Mouse (Mus musculus) lung, postnatal 14 days (tissue): ENCODE results near the gene Rassf3.

Experiments
- DNase-seq: peaks from one replicate; pipeline ENCODE4 v3.0.0; 2021

Gene Rassf3

GRCm38 (mm10) chr10:121394789-121395325, 81.3 kb downstream of the Rassf3 start:
- DNase-seq = no peak

GRCm38 (mm10) chr10:121394270-121394669, 81.9 kb downstream of the Rassf3 start:
- no peak for DNase-seq

- no peak for DNase-seq
Observed at GRCm38 (mm10) chr10:121391901-121392300, 84.2 kb downstream of the Rassf3 start.

GRCm38 (mm10) chr10:121390602-121391001, 85.5 kb downstream of the Rassf3 start:
- no peak for DNase-seq

DNA sequence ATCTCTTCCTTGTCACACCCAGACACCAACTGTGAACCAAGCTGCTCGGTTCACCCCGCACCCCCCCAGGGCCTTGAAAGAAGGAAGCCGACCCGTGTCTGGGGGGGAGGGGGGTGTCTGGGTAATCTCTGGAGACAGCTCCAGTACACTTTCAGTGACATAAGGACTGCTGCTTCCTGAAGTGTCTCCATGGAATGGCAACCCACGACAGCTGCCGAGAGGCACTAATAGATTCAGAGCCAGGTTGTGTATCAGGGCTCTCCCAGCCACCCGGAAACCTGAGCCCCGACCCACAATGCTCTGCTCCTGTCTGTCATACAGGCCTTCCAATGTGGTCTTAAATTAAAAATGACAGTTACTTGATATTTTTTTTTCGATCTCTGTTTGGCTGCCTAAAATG, 89.8 kb downstream of the Rassf3 start:
- DNase-seq = no peak

DNA sequence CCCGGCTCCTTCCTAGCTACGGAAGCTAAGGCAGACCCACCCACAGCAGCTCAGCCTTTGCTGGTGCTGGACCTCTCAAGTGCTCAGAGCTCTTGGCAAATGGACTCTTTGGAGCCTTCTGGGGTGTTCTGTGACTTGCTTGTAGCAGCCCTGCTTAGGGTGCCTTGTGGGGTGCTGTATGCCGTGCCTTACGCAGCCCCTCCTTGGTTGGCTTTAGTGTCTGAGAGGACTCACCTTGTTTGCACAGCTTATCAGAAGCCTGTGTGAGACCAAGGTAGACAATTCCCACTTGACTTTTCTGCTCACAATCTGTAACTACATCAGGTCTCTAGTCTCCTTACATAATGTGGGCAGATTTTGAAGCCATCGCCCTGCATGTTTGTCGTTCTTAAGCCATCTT, 90.5 kb downstream of the Rassf3 start:
- no peak for DNase-seq

GRCm38 (mm10) chr10:121384710-121385109, 91.4 kb downstream of the Rassf3 start:
- DNase-seq = no peak

DNA sequence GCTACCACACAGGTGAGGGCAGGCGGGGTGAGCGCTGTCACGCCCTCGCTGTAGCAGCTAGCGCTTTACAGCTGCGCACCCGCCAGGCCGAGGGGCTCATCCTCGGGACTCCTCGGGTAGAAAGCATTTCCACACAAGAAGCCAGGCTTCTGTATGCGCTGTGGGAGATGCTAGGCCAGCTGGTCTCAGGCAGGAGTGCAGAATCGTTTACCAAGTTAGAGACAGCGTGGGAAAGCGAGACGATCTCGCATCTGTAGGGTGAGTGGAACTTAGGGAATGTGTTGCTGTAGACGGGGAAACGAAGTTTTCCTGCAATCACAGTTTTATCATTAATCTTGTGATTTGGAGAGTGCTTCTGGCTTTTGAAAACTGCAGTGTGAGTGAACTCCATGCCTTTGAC, 94.9 kb downstream of the Rassf3 start:
- no peak for DNase-seq

DNA sequence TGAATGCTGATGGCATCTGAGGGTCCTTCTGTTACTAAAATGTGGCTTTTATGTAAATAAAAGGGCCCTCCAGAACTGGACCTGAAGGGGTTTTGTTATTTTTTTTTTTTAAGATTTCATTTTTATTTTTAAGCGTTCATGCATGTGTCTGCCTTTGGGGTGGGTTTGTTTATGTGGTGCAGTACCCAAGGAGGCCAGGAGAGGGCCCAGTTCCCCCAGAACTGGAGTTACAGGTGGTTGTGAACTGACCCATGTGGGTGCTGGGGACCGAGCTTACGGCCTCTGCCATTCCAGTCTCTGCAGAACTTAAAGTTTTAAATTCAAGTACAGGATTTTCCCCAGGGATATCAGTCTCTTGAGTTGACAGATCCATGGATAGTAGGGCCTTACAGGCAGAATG, 96.8 kb downstream of the Rassf3 start:
- DNase-seq = no peak

DNA sequence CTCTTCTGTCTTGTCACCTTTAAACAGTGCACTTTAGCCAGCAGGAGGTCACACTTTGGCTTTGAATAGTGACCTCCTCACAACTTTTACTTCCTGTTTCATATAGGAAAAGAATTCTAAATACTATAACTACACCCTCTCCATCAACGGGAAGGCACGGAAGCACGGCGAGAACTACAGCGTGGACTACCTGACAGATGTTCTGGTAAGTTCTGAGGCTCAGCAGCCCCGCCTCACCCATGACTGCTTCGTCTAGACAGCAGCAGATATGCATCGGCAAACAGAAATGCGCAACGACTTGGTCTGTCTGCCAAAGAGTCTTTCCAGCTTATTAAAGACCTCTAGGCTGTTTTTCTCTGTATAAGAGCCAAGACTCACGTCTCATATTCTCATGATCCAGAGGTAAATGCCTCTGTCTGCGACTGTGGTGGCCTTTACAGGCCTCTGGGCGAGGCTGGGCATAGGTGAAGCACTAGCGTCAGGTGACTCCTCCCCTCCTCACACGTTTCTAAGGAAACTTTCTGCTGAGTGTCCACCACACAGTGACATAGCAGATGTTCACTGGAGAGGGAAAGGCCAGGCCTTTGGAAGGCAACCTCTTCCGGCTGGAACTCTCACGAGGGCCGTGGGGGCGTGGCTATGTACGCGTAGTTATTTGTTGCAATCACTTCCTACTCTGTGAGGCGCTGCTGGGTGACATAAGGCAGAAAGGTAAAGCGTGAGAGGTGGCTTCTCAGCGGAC, 99.4 kb downstream of the Rassf3 start:
- no peak for DNase-seq

GRCm38 (mm10) chr10:121375649-121376493, 100.3 kb downstream of the Rassf3 start:
- no peak for DNase-seq

GRCm38 (mm10) chr10:121374693-121375620, 101.2 kb downstream of the Rassf3 start:
- DNase-seq = no peak

- DNase-seq = no peak
Observed at GRCm38 (mm10) chr10:121374013-121374412, 102.1 kb downstream of the Rassf3 start.

DNA sequence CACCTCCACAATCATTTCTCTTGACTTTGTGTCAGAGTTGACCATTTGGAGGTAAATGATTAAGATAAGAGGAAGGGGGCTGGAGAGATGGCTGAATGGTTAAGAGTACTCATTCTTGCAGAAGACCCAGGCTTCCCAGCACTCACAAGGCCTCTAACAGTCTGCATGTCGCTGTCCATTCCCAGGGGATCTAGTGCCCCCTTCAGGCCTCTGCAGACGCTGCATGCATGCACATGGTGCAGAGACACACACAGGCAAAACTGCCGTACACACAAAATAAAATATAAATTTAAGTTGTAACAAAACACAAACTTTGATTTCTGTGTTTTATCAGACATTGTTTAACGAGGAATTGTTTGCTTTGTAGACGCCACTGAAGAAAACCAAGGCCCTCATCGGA, 105.4 kb downstream of the Rassf3 start:
- DNase-seq = no peak

DNA sequence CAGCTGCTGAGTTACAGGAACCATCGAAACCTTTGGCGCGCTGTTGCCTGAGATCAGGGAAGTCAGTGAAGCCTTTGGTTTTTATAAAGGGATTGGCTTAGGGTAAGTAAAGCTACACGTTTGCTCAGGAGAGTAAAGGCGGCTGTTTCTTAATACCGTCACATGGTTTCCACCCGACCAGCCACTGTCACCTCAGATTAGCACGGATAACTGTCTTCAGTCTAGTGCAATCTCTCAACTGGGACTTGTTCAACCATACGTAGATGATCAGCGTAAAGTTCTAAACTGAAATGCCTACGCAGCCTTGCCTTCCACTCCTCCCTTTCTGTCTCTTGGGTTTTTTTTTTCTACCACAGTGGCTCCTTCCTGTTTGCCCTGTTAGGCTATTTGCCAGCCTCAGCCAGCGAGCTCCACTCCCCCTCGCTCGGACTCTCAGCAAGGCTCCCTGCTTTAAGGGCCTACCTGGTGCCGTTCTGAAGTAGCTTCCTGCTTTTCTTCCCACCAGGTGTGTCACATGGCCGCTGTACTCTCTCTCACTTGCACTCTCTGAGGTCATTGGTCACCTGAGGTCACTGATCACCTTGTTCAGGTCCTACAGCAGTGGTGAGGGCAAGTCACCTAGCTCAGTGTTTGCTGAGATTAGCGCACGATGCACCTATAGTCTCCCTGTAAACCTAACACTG, 107.2 kb downstream of the Rassf3 start:
- DNase-seq = no peak

- no peak for DNase-seq
Observed at GRCm38 (mm10) chr10:121367780-121368179, 108.4 kb downstream of the Rassf3 start.

GRCm38 (mm10) chr10:121367271-121367670, 108.9 kb downstream of the Rassf3 start:
- no peak for DNase-seq

DNA sequence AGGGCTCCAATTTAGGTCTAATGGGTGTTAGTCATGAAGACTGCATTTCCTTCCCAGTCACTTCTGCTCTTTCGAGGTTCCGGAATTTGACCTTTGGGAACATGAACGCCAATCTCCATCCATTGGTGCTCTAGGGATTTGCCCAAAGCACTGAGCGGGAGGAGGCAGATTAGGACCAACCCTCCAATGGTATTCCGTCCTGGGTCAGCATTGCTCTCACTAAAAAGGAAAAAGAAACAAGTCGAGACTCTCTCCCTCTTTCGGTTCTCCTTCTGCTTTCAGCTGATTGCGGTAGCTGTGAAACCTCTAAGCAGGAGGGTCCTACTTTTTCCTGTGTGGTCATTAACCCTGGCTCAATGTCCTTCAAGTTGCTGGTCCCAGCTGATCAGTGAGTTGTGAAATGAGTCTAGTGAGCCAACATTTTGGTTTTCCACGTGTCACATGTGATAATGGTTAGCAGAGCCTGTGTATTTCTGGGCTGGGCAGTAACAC, 110.3 kb downstream of the Rassf3 start:
- DNase-seq = no peak

DNA sequence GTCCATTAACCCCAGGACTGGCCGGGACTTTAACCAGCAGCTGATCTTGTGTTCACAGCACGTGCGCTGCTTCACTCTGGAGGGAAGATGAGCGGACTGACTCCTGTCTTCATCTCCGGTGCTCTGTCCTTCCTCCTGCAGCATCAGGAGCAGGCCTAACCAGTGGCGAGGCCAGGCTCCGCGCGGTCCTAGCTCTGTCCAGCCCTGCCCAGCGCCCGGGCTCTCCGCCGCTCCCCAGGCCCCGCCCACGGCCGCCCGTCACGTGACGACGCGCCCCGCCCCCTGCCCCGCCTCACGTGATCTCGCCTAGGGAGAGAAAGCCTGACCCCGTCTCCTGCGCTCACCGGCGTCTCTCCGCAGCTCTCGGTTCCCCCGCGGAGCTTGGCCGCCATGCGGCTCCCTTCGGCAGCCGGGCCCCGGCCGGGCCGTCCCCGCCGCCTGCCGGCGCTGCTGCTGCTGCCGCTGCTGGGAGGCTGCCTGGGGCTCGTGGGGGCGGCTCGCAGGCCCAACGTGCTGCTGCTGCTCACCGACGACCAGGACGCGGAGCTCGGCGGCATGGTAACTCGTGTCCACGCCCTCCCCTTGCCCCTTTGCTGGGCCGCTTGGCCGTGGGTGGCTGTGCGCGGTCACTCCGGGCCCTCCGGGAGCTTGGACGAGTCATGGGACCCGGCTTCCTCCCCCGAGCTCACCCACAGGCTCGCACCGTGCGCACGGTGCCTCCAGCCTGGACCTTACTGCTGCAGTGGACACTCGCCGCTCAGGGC, 111.2 kb downstream of the Rassf3 start, which contains the start of gene Gns:
Gene Gns, plus strand, starts transcription at position 290 of the 764 bp plus-strand sequence.
- peak; percentile 92 for DNase-seq

DNA sequence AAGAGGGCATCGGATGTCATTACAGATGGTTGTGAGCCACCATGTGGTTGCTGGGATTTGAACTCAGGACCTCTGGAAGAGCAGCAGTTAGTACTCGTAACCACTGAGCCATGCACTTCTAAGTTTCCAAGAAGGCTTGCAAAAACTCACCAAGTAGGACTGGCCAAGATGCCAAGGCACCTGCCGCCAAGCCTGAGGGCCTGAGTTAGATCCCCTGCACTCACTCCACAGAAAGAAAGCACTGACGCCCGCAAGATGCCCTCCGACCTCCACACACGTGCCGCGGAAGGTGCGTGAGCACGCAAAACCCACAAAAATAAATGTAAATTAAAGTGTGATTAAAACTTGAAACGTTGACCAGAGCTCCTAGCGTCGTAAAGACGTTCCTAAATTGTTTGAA, 111.8 kb downstream of the Rassf3 start:
- DNase-seq = no peak

GRCm38 (mm10) chr10:121363201-121363600, 112.9 kb downstream of the Rassf3 start:
- no peak for DNase-seq
